Mouse (Mus musculus) kidney, adult 18-20 months (tissue): ENCODE results near the gene Stx8.

Source experiments
- DNase-seq: peaks from one replicate; pipeline ENCODE4 v3.0.0; 2021

The Stx8 gene

DNA sequence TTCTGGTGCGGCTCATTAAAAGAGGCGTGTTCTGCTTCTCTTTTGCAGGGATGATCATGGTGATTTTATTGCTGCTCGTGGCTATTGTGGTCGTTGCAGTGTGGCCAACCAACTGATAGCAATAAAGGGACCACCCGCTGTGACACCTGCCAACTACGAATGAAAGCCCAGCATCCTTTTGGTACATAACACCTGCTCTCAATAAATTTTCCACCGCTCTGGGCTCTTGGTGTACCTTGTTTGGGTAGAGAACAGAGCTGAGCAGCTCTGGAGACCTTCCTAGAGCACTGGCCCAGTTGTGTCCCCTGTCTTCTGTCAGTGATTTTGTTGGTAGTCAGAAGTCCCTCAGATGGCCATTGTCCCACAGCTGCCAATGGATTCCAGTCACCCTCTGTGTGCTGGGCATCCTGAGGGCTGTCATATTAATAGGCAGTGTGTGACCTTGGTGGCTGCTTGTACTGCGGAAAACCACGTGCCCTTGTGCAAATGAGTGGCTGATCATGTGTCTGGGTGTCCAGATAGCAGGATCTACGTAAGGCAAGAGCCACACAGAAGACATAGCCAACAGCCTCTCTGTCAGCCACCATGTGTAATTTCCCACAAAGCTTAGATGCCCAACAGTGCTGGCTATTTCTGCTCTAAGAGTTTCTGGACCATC is 237.8 kb downstream of the Stx8 start:
- DNase-seq = no peak

DNA sequence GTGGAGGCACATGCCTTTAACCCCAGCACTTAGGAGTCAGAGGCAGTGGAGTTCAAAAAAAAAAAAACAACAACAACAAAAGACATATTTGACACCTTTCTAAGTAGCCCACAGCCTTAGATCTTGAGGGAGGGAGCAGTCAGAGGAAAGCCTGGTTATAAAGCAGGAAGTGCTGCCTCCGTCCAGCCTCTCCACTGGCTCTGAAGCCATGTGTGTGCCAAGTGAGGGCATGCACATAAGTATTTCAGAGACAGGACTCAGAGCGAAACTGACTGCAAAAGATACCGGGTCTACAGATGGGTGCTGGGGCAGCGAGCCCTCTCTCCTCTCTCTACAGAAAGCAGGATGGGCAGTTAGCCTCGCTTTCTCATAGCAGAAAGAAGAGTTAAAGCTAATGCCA is 238.4 kb downstream of the Stx8 start:
- no peak for DNase-seq

DNA sequence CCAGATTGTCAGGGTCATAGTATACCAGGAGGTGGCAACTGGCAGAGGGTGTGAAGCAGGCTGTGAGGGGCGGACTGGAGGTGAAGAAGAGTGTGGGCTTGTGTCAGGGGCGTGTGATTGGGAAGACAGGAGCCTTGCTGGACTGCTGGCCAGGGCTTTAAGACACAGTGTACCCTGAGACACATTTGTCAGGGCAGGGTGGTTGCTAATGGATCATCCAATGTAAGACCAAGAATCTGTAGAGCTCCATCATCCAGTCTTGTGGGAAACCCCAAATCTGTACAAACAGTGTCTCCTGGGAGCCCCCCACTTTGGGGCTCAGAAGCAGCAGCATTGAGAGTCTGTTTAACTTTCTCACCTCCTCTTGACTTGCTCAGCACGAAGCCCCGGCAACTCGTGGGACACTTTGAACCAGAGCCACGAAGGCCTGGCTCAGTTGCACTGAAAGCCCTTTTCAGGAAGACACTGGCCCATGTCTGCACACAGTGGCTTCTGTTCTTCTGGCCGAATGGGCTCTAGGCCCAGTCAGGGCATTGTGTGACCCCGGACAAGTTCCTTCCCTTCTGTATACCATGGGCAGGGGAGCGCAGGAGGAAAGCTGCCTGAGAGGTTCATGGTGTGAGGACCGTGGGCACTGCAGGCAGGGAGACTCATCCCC is 239.7 kb downstream of the Stx8 start:
- DNase-seq = no peak

DNA sequence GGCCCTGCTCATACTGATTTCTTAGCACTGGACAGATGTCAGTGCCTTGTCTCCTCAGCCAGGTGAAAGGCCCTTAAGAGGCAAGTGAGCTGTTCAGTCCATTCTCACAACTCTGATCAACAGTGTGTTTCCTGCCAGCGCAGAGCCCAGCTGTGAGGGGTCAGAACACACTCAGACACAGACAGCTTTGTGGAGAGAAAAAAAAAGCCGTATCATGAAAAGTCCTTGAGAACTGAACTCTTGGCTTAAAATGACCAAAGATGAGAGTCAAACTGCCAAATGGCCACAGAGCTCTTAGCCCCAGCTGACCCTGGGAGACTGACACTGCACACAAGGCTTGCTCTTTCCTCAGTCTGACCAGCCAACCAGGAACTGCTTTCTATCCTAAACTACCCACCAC is 242.0 kb downstream of the Stx8 start:
- DNase-seq = no peak

DNA sequence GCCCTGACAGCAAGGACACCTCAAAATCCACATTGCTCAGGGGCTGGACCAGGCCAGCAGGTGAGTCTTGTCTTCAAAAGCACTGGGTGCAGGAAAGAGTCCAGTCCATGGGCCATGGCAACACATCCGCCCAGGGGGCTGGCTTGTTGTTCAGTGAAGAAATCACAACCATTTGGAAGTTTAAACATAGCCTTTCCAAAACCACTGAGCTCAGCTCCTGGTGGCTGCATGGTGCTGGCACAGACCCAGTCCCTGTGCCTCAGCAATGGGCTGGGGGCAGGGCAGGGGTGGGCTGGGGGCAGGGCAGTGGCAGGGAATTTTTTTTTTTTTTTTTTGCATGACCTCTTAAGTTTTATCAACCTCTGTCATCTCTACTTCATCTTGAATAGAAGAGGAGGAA is 242.6 kb downstream of the Stx8 start:
- DNase-seq = no peak

DNA sequence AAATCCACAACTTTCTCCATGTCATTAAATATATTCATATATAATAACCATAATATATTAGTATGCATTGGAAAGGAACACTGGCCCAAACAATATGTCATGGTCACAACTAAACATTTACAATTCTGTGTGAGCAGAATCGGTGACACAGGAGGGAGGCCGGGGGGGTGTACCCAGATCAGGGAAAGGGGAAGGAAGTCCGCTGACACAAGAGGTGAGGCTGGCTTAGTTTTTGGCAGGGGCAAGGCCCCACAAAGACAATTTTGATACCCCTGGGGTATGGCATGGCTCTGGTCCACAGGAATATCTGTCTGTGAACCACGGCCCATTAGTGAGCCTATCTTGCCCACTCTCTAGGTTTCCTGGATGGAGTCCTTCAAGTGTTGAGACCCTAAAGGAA is 243.5 kb downstream of the Stx8 start:
- DNase-seq = no peak

DNA sequence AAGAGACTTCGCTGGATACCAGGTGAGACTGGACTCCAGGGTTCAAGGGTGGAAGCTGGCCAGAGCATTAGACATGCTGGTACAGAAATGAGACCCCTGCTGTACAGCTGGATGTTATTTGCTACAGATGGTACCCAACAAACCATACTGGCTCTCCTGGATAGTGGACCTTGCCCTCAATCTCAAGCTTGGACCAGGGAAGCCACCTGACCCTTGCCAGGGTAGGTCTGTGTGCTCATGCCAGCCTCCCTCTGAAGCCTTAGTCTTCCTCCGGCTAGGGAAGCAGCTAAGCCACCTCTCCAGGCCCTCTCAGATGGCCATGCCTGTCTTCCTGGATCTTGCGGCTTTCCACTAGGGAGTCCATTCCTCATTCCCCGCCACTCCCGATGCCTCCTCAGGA is 244.7 kb downstream of the Stx8 start:
- no peak for DNase-seq

DNA sequence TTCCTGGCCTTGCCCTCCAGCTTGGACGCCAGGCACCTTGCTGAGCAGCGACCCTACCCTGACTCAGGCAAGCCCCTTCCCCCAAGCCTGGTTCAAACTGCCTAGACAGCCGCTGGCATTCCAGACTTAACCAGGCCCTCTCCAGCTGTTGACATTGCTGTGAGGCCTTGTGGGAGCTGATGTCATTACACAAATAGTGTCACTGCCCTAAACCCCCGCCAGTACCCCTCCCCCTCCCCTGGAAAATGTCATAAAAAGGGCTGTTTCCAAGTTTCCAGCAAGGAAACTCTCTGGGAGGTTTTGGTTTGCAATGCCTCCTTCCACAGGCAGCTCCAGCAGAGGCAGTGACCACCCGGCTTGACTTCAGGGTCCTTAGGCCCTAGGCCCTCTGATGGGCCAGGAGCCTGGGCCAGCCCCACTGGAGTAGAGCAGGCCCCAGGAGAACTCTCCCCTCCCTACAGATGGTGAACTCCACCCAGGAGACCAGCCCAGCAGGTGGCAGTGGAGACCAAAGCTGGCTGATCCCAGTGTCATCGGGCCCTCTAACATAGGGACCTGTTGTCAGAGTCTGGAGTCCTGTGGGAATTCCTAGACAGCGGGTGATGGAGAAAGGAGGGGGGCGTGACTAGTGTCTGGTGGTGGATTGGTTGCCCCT is 246.1 kb downstream of the Stx8 start:
- DNase-seq = peak; percentile 51

DNA sequence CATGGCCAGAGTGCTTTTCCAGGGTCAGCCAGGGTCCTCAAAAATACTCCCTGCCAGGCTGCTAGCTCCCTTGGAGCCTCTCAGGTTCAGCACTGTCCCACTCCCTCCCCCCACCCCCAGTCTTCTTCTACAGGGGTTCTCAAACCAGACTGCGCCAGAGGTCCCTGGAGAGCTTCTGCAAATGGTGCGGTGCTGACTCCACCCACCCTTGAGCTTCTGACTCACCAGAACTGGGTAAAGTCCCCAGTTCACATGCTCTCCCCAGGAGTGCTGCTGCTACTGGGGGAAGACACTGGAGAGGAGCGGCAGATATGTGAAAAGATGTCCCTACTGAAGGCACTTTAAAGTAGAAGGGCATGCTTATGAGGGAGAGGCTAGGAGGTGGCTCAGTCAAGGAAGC is 247.9 kb downstream of the Stx8 start:
- DNase-seq = no peak

DNA sequence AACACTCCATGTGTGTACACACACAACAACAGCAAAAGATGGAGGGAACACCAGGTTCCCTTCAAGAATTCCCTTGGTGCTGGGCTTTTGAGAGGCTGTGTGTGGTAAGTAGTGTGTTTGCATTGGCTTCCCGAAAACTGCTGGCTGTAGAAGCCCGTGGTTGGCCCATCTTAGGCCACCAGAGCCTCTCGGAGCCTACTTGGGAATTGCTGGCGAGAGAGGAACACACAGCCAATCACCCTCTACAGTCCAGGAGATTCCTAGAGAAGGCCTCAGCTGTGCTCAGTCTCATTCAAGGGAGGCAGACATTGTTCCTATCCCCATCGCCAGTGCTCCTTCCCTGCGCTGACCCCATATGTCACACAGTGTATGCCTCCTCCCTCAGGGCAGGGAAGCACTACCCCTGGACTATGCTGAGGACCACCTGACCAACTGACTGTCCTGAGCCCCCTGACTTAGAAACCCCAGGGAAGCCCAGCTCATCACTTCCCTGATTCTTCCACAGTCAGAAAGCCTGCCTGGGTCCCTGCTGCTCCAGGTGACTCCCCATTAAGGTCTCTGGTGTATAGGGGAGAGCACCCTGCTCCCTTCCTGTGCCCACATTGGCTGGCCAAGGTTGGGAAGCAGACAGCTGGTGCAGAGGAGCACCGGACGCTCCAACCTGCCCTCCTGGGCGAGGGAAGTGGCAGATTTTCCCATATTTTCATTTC is 248.7 kb downstream of the Stx8 start:
- no peak for DNase-seq

DNA sequence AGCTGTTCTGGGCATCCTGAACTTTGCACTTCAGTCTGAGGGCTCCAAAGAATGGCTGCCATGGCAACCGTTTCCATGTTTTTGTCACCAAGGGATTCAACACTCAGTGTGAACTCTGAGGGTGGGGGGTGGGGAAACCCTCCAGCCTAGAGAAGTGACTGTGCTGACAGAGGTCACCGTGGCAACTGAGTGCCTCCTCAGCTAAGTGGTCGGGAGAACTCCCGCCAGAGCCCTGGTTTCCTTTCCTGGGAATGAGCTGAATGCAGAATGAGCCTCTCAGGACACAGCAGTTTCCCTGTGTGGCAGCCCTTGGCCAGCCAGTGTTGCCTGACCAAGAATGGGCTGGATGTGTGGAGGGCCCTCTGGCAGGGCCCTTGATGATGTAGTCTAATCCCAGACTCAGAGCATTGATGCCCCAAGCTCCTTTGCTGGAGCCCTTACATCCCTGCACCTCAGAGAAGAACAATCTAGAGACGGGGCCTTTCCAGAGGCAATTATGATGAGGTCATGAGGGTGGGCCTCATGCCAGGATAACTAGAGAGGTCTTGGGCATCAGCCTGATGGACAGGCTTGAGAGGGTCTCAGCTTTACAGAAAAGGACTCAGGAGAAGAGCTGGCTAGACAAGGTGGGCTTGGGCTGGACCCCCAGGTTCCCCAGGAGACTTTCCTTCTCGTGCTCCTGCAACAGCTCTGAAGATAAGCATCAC is 249.4 kb downstream of the Stx8 start:
- DNase-seq = peak; percentile 34

DNA sequence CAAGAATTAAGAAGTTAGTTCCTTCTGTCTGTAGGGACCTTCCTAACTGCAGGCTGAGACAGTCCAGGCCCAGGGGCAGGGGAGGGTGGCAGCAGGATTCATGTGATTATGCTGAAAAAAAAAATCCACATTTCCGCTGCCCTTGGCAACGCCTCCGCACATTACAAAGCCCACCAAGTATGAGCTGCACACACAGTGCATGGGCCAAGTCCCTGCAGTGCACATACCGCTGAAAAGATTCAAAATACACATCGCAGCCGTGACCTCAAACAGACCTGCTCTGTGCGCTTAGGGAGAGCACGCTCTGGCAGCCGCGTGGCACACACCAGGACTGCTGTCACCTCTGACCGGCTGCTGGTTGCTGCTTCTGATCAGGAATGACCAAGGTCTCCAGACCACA is 250.0 kb downstream of the Stx8 start:
- no peak for DNase-seq

DNA sequence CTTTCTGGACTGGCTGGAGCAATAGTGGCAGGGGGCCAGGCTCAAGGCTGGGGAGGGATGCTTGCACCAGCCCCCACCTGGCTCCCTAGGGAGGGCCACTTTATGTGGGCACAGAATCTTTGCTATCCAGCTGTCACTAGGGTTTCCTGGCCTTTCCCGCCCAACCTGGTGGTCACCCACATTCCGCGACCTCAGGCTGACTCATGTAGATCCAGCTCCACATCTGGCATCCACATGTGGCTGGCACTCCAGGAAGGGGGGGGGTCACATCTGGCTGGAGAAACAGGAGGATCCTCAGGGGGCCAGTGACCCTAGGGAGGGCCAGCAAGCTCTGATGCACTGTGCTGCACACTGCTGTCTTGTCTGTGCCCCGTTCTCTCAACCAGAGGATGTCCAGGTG is 254.7 kb downstream of the Stx8 start:
- DNase-seq = no peak

DNA sequence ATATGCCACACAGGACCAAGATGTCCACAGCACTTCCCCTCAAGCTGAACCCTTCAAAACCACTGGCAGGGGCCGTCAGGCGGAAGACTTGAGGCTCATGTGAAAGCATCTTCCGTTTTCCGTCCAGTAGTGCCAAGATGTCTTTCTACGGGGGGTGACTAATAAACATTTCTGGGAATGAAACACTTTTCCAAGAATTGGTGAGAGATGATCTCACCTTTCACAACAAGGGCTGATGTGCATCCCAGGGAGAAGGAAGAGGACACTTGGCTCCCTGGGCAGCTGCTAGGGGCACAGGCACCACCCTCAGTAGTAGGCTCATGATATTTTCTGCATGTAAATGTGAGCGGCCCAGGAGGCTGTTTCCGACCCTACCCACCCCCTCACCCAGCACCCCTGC is 256.2 kb downstream of the Stx8 start:
- no peak for DNase-seq

DNA sequence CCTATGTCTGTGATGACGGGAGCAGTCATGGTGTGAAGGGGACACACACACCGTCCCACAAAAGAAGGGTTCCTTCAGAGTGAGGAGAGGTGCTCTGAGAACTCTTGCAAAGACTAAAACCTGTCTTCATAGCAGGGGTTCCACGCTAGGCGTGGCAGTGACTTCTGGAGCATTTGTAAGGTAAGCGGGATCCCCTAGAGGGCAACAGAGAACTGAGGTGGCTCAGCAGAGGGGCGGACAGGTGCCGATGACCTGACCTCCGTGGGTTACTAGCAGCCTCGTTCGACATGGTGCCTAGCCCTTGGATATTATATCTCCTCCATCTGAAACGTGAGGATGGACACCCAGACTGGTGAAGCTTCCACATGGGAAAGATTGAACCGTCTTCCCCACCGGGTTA is 257.1 kb downstream of the Stx8 start:
- DNase-seq = no peak

DNA sequence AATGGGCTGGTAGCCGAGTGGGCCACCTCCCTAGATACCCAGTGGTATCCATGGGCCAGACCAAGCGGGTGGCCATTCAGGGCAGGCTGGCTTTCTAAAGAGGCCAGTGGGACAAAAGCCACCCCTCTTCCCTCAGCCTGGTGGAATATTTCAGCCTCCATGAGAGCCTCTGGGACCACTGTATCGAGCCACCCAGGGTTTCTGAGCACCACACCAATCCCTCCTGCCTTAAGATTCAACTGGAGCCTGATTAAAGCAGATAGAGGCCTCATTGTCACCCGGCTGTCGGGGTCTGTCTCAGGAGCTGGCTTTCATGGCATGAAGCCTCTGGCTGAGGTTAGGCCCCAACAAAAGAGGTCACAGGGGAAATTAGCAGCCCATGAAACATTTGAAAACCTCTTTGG is 260.7 kb downstream of the Stx8 start:
- DNase-seq = no peak

DNA sequence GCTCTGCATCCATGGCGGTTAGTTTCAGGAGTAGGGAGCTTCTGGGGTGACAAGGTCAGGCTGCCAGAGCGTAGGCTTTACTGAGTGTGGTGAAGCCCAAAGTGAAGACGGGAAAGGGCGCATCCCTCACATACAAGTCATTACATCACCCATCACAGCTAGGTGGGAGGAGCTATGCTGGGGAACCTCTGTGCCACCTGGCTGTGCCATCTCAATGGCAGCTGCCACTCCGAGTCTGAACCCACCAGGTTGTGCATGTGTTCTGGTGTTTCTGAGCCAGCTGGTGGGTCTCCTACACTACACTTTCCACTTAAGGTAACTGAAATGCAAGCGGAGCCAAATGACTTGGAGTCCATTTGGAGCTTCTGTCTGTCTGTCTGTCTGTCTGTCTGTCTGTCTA is 261.8 kb downstream of the Stx8 start:
- DNase-seq = no peak

DNA sequence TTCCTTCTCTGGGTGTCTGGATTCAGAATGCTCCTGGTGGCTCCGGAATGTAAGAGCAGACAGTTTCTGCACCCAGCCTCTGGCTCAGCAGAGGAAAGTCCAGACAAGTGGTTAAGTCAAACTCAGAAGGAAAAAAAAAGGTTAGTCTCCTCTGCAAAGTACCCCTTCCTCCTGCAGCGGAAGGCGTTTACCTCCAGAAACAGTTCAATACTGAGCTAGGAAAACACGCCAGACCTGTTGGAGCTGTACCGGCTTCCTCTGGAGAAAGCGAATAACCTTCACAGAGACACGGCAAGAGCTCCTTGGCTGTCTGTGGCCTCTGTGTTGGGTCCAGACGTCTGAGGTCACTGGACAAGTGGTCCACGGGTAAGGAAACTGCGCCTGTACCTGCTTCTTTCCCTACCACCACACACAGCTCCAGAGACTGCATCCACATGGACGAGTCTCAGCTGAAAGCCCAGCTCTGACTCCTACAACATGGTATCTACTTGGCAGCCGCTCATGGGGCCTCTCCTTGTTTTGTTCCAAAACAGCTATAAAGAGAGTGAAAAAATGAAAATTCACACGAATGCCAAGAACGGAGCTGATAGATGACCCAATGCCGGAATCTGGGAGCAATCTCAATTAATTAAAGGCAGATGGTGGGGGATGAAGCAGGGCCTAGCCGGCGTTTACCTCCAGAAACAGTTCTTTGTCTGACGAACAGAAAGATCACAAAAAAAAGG is 263.1 kb downstream of the Stx8 start:
- DNase-seq = no peak

DNA sequence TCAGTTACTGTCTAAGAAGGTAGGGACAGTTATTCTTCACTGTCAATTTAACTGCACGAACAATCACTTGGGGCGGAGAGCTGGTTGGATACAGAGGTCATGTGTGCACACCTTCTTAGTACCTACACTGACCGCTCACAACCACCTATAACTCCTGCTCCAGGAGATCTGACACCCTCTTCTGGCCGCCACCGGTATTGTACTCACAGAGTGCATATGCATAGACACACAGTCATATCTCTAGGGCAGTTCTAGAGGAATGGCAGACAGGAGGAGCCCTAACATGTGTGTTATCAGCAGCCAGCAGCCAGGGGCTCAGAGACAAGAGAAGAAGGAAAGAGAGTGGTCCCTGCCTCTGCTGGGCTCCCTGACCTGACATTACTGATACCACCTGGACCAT is 265.6 kb downstream of the Stx8 start:
- DNase-seq = no peak

DNA sequence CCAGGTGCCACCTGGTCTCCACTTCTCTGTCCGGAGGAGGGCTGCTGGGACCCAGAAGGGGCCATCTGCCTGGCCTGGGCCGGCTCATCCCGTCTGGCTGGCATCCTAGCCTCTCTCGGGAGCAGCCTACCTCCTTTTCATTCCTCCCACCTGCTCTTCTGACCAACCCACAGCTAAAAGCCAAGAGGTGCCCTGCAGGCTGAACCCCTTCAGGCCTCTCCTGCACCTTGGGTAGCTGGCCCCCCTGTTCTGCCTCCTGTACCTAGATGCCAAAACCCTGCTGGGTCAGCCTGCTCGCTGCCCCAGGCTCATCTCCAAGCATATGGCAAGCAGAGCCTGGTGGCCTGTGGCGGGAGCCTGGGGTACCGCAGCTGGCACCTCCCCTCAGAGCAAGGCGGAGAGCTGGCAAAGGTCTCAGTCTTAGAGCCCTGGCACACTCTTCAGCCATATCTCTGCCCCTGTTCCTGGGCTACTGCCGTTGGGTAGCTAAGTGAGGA is 267.5 kb downstream of the Stx8 start:
- no peak for DNase-seq

DNA sequence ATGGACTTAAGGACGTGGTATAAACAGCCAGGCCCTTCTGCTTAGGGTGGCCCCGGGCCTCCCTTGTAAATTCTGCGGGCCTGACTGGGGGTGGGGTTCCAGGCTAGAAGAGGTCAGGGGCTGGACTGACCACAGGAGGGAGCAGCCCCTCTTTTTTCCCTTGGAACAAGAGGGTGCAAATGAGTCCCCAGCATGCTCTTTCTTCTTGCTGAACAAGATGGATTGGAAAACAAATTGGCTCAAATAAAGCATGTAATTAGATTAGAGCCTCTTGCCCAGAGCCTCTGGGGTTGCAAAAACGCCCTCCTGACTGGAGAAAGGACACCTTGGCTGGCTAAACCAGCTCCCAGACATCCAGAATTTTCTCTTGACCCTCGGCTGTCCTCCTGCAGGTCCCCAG is 273.8 kb downstream of the Stx8 start:
- DNase-seq = no peak

DNA sequence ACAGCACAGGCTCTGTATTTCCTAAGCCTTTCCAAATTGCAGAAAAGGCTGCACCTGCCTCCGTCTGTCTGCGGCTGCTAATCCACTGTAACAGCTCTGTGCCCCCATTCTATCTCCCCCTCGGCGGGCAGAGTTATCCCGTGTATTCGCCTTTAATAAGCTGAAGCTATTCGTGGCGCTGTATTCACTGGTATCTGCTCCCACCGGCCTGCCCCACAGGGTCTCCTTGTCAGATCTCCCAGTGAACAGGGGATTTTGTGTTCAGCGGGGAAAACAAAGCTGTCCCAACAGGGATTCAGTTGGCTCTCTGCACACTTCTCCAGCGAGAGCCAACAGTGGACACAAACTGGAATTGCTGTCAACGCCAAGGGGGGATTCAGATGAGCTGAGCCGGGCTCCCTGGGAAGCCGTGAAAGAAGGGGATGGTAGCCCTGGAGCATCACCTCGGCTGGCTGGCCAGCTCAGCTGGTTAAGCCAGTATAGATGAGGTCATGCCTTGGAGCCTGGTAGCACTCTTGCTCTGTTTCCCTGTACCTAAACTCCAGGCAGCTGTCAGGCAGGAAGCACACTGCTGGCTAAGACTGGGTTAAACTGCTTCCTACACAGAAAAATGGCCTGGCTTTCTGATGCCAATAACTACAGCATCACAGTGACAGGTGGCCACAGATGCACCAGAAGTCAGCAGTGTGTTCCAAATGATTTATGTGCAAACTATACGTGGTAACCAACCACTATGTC is 278.4 kb downstream of the Stx8 start:
- DNase-seq = no peak
